Mouse (Mus musculus) neural tube, embryonic 13.5 days (tissue): Measurements from ENCODE around the gene Mpeg1. TPM values are rescaled to one million over a fixed set of nuclear protein-coding genes. Genes with fewer than 3 reads are reported as not detected.

ENCODE experiments used
- ATAC-seq: fragments of 200-750 bp; cut with Nextera tagmentation; 2 replicates; pipeline ENCODE4 v1.8.0; 2017; ENCODE audit warnings: low read depth, mild to moderate bottlenecking, moderate TSS enrichment, moderate library complexity
- H3K27ac ChIP-seq: fragments of 300-500 bp; sonication (generic); replicated peaks from 2 replicates; pipeline ENCODE4 v1.5.1; 2015; ENCODE audit warnings: moderate library complexity, mild to moderate bottlenecking, inconsistent platforms
- H3K27me3 ChIP-seq: fragments of 300-500 bp; sonication (generic); 2 replicates; pipeline ENCODE4 v1.6.1; 2015; ENCODE audit warnings: mild to moderate bottlenecking, inconsistent platforms
- H3K36me3 ChIP-seq: fragments of 300-500 bp; sonication (generic); 2 replicates; pipeline ENCODE4 v1.6.1; 2015; ENCODE audit warnings: mild to moderate bottlenecking, inconsistent platforms
- H3K4me1 ChIP-seq: fragments of 300-500 bp; sonication (generic); replicated peaks from 2 replicates; pipeline ENCODE4 v1.6.1; 2015; ENCODE audit warnings: inconsistent platforms
- H3K4me2 ChIP-seq: fragments of 300-500 bp; sonication (generic); 2 replicates; pipeline ENCODE4 v1.6.1; 2015; ENCODE audit warnings: inconsistent platforms, mild to moderate bottlenecking, moderate library complexity
- H3K4me3 ChIP-seq: fragments of 300-500 bp; sonication (generic); 2 replicates; pipeline ENCODE4 v1.5.1; 2015; ENCODE audit warnings: mild to moderate bottlenecking, inconsistent platforms
- H3K9ac ChIP-seq: fragments of 300-500 bp; sonication (generic); 2 replicates; pipeline ENCODE4 v1.6.1; 2015; ENCODE audit warnings: moderate library complexity, mild to moderate bottlenecking, inconsistent platforms
- H3K9me3 ChIP-seq: fragments of 300-500 bp; sonication (generic); 2 replicates; pipeline ENCODE4 v1.6.1; 2016; ENCODE audit warnings: inconsistent platforms
- WGBS: fragments of 180-500 bp; shearing (Covaris S2); methylation state at CpG from one replicate; pipeline ENCODE4 v1.1.7; 2015; 5-methylcytosine and 5-hydroxymethylcytosine counted together
- polyA plus RNA-seq: library from polyadenylated mRNA; unstranded; fragments of >200 nt; fragmentation: Nextera tagmentation; extraction: Ambion mirVana; gene quantifications from 2 replicates; pipeline ENCODE4 v1.2.1, GENCODE M21; 2015

Mpeg1 gene
- 0.54 and 0.89 TPM in 2 replicates for polyA plus RNA-seq

GRCm38 (mm10) chr19:12460282-12461249, at the start of gene Mpeg1:
Gene Mpeg1 (plus strand): TSS chr19:12460779.
- Histone ChIP-seq H3K27ac (no peak within 1 kb of the TSS), H3K4me3 (no peak within 1 kb of the TSS), H3K36me3 (no peaks in the 10 kb centered on the region), H3K9ac (no peak within 1 kb of the TSS), H3K4me1 (no peaks in the 10 kb centered on the region), H3K4me2 (no peak within 1 kb of the TSS), H3K9me3 (no peaks in the 10 kb centered on the region), H3K27me3 (no peaks in the 10 kb centered on the region)
- ATAC-seq = no peak
- WGBS = 84% methylated on average over 11 of the region's 11 CpGs

- Histone ChIP-seq H3K9me3 (no peaks in the 10 kb centered on the region), H3K36me3 (no peaks in the 10 kb centered on the region), H3K27ac (no peak overlapping the region), H3K4me1 (no peaks in the 10 kb centered on the region), H3K4me2 (no peak overlapping the region), H3K9ac (no peak overlapping the region), H3K4me3 (no peak overlapping the region), H3K27me3 (no peaks in the 10 kb centered on the region)
- no peak for ATAC-seq
Measured at GRCm38 (mm10) chr19:12413737-12414136, 46.8 kb upstream of the Mpeg1 start.

- Histone ChIP-seq H3K9me3 (no peaks in the 10 kb centered on the region), H3K9ac (no peak within 1 kb of the TSS), H3K4me2 (no peak within 1 kb of the TSS), H3K36me3 (no peaks in the 10 kb centered on the region), H3K27me3 (no peaks in the 10 kb centered on the region), H3K27ac (no peak within 1 kb of the TSS), H3K4me1 (no peaks in the 10 kb centered on the region), H3K4me3 (no peak within 1 kb of the TSS)
- no peak for ATAC-seq
Measured at GRCm38 (mm10) chr19:12417361-12417760, 43.2 kb upstream of the Mpeg1 start, which contains the start of gene Olfr1441. Gene Olfr1441 (plus strand): TSS chr19:12417433.

GRCm38 (mm10) chr19:12418312-12418711, 42.3 kb upstream of the Mpeg1 start:
- ATAC-seq = no peak
- Histone ChIP-seq H3K9me3 (no peaks in the 10 kb centered on the region), H3K36me3 (no peaks in the 10 kb centered on the region), H3K27ac (no peak overlapping the region), H3K4me1 (no peaks in the 10 kb centered on the region), H3K27me3 (no peaks in the 10 kb centered on the region), H3K4me3 (no peak overlapping the region), H3K9ac (no peak overlapping the region), H3K4me2 (no peak overlapping the region)
- WGBS = 82% methylated on average over 3 of the region's 3 CpGs

- WGBS = 82% methylated on average over 6 of the region's 6 CpGs
- no peak overlapping the region for H3K4me2 ChIP-seq
- no peaks in the 10 kb centered on the region for H3K36me3 ChIP-seq
- no peak overlapping the region for H3K27ac ChIP-seq
- H3K4me3 ChIP-seq = no peak overlapping the region
- H3K9ac ChIP-seq = no peak overlapping the region
- no peaks in the 10 kb centered on the region for H3K27me3 ChIP-seq
- H3K9me3 ChIP-seq = no peaks in the 10 kb centered on the region
- H3K4me1 ChIP-seq = no peaks in the 10 kb centered on the region
- ATAC-seq = no peak
Measured at GRCm38 (mm10) chr19:12420555-12420954, 40.0 kb upstream of the Mpeg1 start.

GRCm38 (mm10) chr19:12421680-12422079, 38.9 kb upstream of the Mpeg1 start:
- 81% methylated on average over 1 of the region's 1 CpGs for WGBS

GRCm38 (mm10) chr19:12427101-12427500, 33.5 kb upstream of the Mpeg1 start:
- 90% methylated on average over 5 of the region's 5 CpGs for WGBS
- H3K36me3 ChIP-seq = no peaks in the 10 kb centered on the region
- no peak overlapping the region for H3K27ac ChIP-seq
- H3K4me3 ChIP-seq = no peak overlapping the region
- H3K4me2 ChIP-seq = no peak overlapping the region
- H3K9me3 ChIP-seq = no peaks in the 10 kb centered on the region
- H3K9ac ChIP-seq = no peak overlapping the region
- H3K4me1 ChIP-seq = no peaks in the 10 kb centered on the region
- H3K27me3 ChIP-seq = no peaks in the 10 kb centered on the region
- no peak for ATAC-seq

More at GRCm38 (mm10) chr19:12421680-12422079, 38.9 kb upstream of the Mpeg1 start:
- Histone ChIP-seq H3K4me2 (no peak overlapping the region), H3K4me1 (no peaks in the 10 kb centered on the region), H3K36me3 (no peaks in the 10 kb centered on the region), H3K27me3 (no peaks in the 10 kb centered on the region), H3K4me3 (no peak overlapping the region), H3K9ac (no peak overlapping the region), H3K27ac (no peak overlapping the region), H3K9me3 (no peaks in the 10 kb centered on the region)
- no peak for ATAC-seq

GRCm38 (mm10) chr19:12427605-12428004, 33.0 kb upstream of the Mpeg1 start, which contains the start of gene Pfpl:
Gene Pfpl (plus strand): TSS chr19:12427905.
- no peak within 1 kb of the TSS for H3K9ac ChIP-seq
- H3K4me2 ChIP-seq = no peak within 1 kb of the TSS
- no peaks in the 10 kb centered on the region for H3K36me3 ChIP-seq
- no peak for ATAC-seq
- no peaks in the 10 kb centered on the region for H3K4me1 ChIP-seq
- H3K9me3 ChIP-seq = no peaks in the 10 kb centered on the region
- H3K27ac ChIP-seq = no peak within 1 kb of the TSS
- 96% methylated on average over 6 of the region's 6 CpGs for WGBS
- no peaks in the 10 kb centered on the region for H3K27me3 ChIP-seq
- H3K4me3 ChIP-seq = no peak within 1 kb of the TSS

- Histone ChIP-seq H3K27me3 (no peaks in the 10 kb centered on the region), H3K4me3 (no peak overlapping the region), H3K9me3 (no peaks in the 10 kb centered on the region), H3K36me3 (no peaks in the 10 kb centered on the region), H3K9ac (no peak overlapping the region), H3K4me1 (no peaks in the 10 kb centered on the region), H3K27ac (no peak overlapping the region), H3K4me2 (no peak overlapping the region)
- WGBS = 8% methylated on average over 2 of the region's 2 CpGs
- ATAC-seq = peak; percentile 72
Measured at GRCm38 (mm10) chr19:12433033-12433432, 27.5 kb upstream of the Mpeg1 start.

GRCm38 (mm10) chr19:12435011-12435416, 25.6 kb upstream of the Mpeg1 start:
- no peaks in the 10 kb centered on the region for H3K4me1 ChIP-seq
- no peak overlapping the region for H3K27ac ChIP-seq
- H3K36me3 ChIP-seq = no peaks in the 10 kb centered on the region
- H3K9me3 ChIP-seq = no peaks in the 10 kb centered on the region
- ATAC-seq = no peak
- H3K4me2 ChIP-seq = no peak overlapping the region
- no peak overlapping the region for H3K4me3 ChIP-seq
- H3K9ac ChIP-seq = no peak overlapping the region
- WGBS = 89% methylated on average over 4 of the region's 4 CpGs
- no peaks in the 10 kb centered on the region for H3K27me3 ChIP-seq

GRCm38 (mm10) chr19:12435750-12436524, 24.6 kb upstream of the Mpeg1 start:
- no peak for ATAC-seq
- 83% methylated on average over 4 of the region's 4 CpGs for WGBS
- Histone ChIP-seq H3K9ac (no peak overlapping the region), H3K4me2 (no peak overlapping the region), H3K4me1 (no peaks in the 10 kb centered on the region), H3K27ac (no peak overlapping the region), H3K4me3 (no peak overlapping the region), H3K9me3 (no peaks in the 10 kb centered on the region), H3K27me3 (no peaks in the 10 kb centered on the region), H3K36me3 (no peaks in the 10 kb centered on the region)

- no peaks in the 10 kb centered on the region for H3K27me3 ChIP-seq
- WGBS = 56% methylated on average over 1 of the region's 1 CpGs
- no peaks in the 10 kb centered on the region for H3K36me3 ChIP-seq
- no peak overlapping the region for H3K9ac ChIP-seq
- H3K27ac ChIP-seq = no peak overlapping the region
- no peaks in the 10 kb centered on the region for H3K4me1 ChIP-seq
- H3K4me3 ChIP-seq = no peak overlapping the region
- no peak overlapping the region for H3K4me2 ChIP-seq
- no peaks in the 10 kb centered on the region for H3K9me3 ChIP-seq
- no peak for ATAC-seq
Measured at GRCm38 (mm10) chr19:12439581-12439980, 21.0 kb upstream of the Mpeg1 start.
